Mouse (Mus musculus): ENCODE measurements around the gene Pip5k1b. TPM values are rescaled to one million over a fixed set of nuclear protein-coding genes. Genes with fewer than 3 reads are reported as not detected.
A peak's percentile ranks its signal among the peaks of the same experiment; 100 is the strongest.

The Pip5k1b gene
- total RNA-seq, 4 experiments from 2014 or later, result 18.2 to 21.0 (median 20.2) TPM

- no peak for DNase-seq
These were observed 146.7 kb downstream of the Pip5k1b start for GRCm38 (mm10) chr19:24408863-24409564.

- DNase-seq, result peak; percentile 32
These were observed 151.0 kb downstream of the Pip5k1b start for GRCm38 (mm10) chr19:24404716-24405115.

- no peak for DNase-seq
These were observed 152.4 kb downstream of the Pip5k1b start for GRCm38 (mm10) chr19:24403245-24403644.

- DNase-seq, result no peak
These were observed 161.8 kb downstream of the Pip5k1b start for GRCm38 (mm10) chr19:24393920-24394319.

- no peak for DNase-seq
These were observed 164.0 kb downstream of the Pip5k1b start for GRCm38 (mm10) chr19:24391519-24392251.

GRCm38 (mm10) chr19:24386956-24387865, 168.5 kb downstream of the Pip5k1b start:
- DNase-seq, result no peak

- DNase-seq, result no peak
These were observed 177.2 kb downstream of the Pip5k1b start for GRCm38 (mm10) chr19:24378470-24378869.

GRCm38 (mm10) chr19:24371763-24372640, 183.7 kb downstream of the Pip5k1b start:
- no peak for DNase-seq

GRCm38 (mm10) chr19:24368419-24368818, 187.3 kb downstream of the Pip5k1b start:
- DNase-seq, result no peak

- DNase-seq, result no peak
These were observed 187.9 kb downstream of the Pip5k1b start for GRCm38 (mm10) chr19:24367722-24368121.

GRCm38 (mm10) chr19:24366747-24367146, 188.9 kb downstream of the Pip5k1b start:
- DNase-seq, result no peak

- DNase-seq, result no peak
These were observed 192.9 kb downstream of the Pip5k1b start for GRCm38 (mm10) chr19:24362626-24363321.

GRCm38 (mm10) chr19:24359270-24359669, 196.4 kb downstream of the Pip5k1b start:
- DNase-seq, result no peak

- no peak for DNase-seq
These were observed 203.2 kb downstream of the Pip5k1b start for GRCm38 (mm10) chr19:24352298-24352959.

GRCm38 (mm10) chr19:24344501-24344900, 211.2 kb downstream of the Pip5k1b start:
- no peak for DNase-seq

- DNase-seq, result no peak
These were observed 212.9 kb downstream of the Pip5k1b start for GRCm38 (mm10) chr19:24342786-24343185.

- DNase-seq, result no peak
These were observed 219.1 kb downstream of the Pip5k1b start for GRCm38 (mm10) chr19:24336370-24337076.

GRCm38 (mm10) chr19:24335611-24336343, 219.9 kb downstream of the Pip5k1b start:
- DNase-seq, result no peak

- DNase-seq, result no peak
These were observed 222.7 kb downstream of the Pip5k1b start for GRCm38 (mm10) chr19:24332956-24333355.
